Mouse (Mus musculus): ENCODE results near the gene Unc13b.

- TF ChIP-seq CTCF (IDR thresholded peaks at IDR 0.05; ENCODE audit: extremely low read depth, insufficient read depth, low read length): no peak
- no peak for TF ChIP-seq POLR2A (IDR thresholded peaks at IDR 0.05; ENCODE audit: extremely low read depth, insufficient read depth, low read length)
Measured at GRCm38 (mm10) chr4:43019641-43020465, 38.9 kb upstream of the Unc13b start.

Measured in cortical plate, adult 2 months (tissue).